Mouse (Mus musculus) liver, embryonic 16.5 days (tissue): ENCODE results near the gene Ltf. TPM values are rescaled to one million over a fixed set of nuclear protein-coding genes. Genes with fewer than 3 reads are reported as not detected.

Experiments
- ATAC-seq: fragments of 200-750 bp; cut with Nextera tagmentation; 2 replicates; pipeline ENCODE4 v1.8.0; 2017; ENCODE audit warnings: low read depth, mild to moderate bottlenecking, moderate number of reproducible peaks, moderate library complexity
- H3K27ac ChIP-seq: fragments of 300-500 bp; sonication (generic); 2 replicates; pipeline ENCODE4 v1.5.1; 2014; ENCODE audit warnings: mild to moderate bottlenecking, low read length
- H3K27me3 ChIP-seq: fragments of 300-500 bp; sonication (generic); 2 replicates; pipeline ENCODE4 v1.6.1; 2014; ENCODE audit warnings: low read depth, low read length, mixed read lengths; ENCODE audit not compliant: control insufficient read depth, insufficient read depth
- H3K36me3 ChIP-seq: fragments of 300-500 bp; sonication (generic); 2 replicates; pipeline ENCODE4 v1.6.1; 2014; ENCODE audit warnings: mild to moderate bottlenecking; ENCODE audit not compliant: control insufficient read depth, insufficient read depth
- H3K4me1 ChIP-seq: fragments of 300-500 bp; sonication (generic); 2 replicates; pipeline ENCODE4 v1.6.1; 2014; ENCODE audit warnings: low read depth, low read length, mixed read lengths; ENCODE audit not compliant: control insufficient read depth
- H3K4me2 ChIP-seq: fragments of 300-500 bp; sonication (generic); 2 replicates; pipeline ENCODE4 v1.6.1; 2014; ENCODE audit warnings: low read depth, low read length, mixed read lengths
- H3K4me3 ChIP-seq: fragments of 300-500 bp; sonication (generic); 2 replicates; pipeline ENCODE4 v1.5.1; 2014; ENCODE audit warnings: low read depth, mild to moderate bottlenecking, low read length
- H3K9ac ChIP-seq: fragments of 300-500 bp; sonication (generic); 2 replicates; pipeline ENCODE4 v1.6.1; 2014; ENCODE audit warnings: low read depth, low read length
- H3K9me3 ChIP-seq: fragments of 300-500 bp; sonication (generic); replicated peaks from 2 replicates; pipeline ENCODE4 v1.6.1; 2016; ENCODE audit warnings: low read length; ENCODE audit not compliant: control insufficient read depth
- WGBS: fragments of 180-500 bp; shearing (Covaris S2); extraction: QIAGEN DNeasy Blood & Tissue Kit; methylation state at CpG from one replicate; pipeline ENCODE4 v1.1.7; 2014; ENCODE audit not compliant: insufficient replicate concordance; 5-methylcytosine and 5-hydroxymethylcytosine counted together
- polyA plus RNA-seq: library from polyadenylated mRNA; unstranded; fragments of >200 nt; fragmentation: Nextera tagmentation; extraction: Ambion mirVana; gene quantifications from 2 replicates; pipeline ENCODE4 v1.2.1, GENCODE M21; 2015

The Ltf gene
- polyA plus RNA-seq, 1 experiment from 2014 or later = 211 TPM

- peak overlapping the region; percentile 26 for H3K4me2 ChIP-seq
- ATAC-seq = no peak
- no peaks in the 10 kb centered on the region for H3K9me3 ChIP-seq
- H3K4me1 ChIP-seq = peaks cover 35% of the 10 kb centered on the region
- H3K9ac ChIP-seq = peak overlapping the region; percentile 12; the same call in 1 of the 2 replicates
- WGBS = 22% methylated on average over 10 of the region's 10 CpGs
- H3K27ac ChIP-seq = no peak overlapping the region
- no peaks in the 10 kb centered on the region for H3K27me3 ChIP-seq
- H3K36me3 ChIP-seq = 0 out of 2 replicates have a peak, but pooled peaks cover 3% of the 10 kb centered on the region
- H3K4me3 ChIP-seq = no peak overlapping the region; the same call in 1 of the 2 replicates
Measured at GRCm38 (mm10) chr9:111058943-111059556, 40.0 kb downstream of the Ltf start.

GRCm38 (mm10) chr9:111062840-111063239 is 43.8 kb downstream of the Ltf start:
- Histone ChIP-seq H3K9me3 (no peaks in the 10 kb centered on the region), H3K36me3 (no peaks in the 10 kb centered on the region), H3K27me3 (no peaks in the 10 kb centered on the region), H3K4me3 (no peak overlapping the region), H3K27ac (no peak overlapping the region), H3K4me1 (peaks cover 19% of the 10 kb centered on the region), H3K4me2 (no peak overlapping the region), H3K9ac (no peak overlapping the region)
- 69% methylated on average over 5 of the region's 5 CpGs for WGBS
- ATAC-seq = no peak

- Histone ChIP-seq H3K27ac (no peak overlapping the region), H3K9ac (no peak overlapping the region), H3K4me2 (no peak overlapping the region), H3K27me3 (no peaks in the 10 kb centered on the region), H3K4me1 (no peaks in the 10 kb centered on the region; the same call in 1 of the 2 replicates), H3K36me3 (no peaks in the 10 kb centered on the region), H3K4me3 (no peak overlapping the region), H3K9me3 (no peaks in the 10 kb centered on the region)
- no peak; the same call in 1 of the 2 replicates for ATAC-seq
- WGBS = 44% methylated on average over 4 of the region's 4 CpGs
Measured at GRCm38 (mm10) chr9:111067052-111067451, 48.0 kb downstream of the Ltf start.

GRCm38 (mm10) chr9:111070546-111070961 is 51.5 kb downstream of the Ltf start:
- Histone ChIP-seq H3K27me3 (no peaks in the 10 kb centered on the region), H3K4me3 (no peak overlapping the region), H3K36me3 (no peaks in the 10 kb centered on the region), H3K27ac (no peak overlapping the region), H3K9me3 (no peaks in the 10 kb centered on the region), H3K4me2 (no peak overlapping the region), H3K9ac (no peak overlapping the region), H3K4me1 (no peaks in the 10 kb centered on the region)
- 0 out of 2 replicates have a peak, but pooled peaks have one; percentile 56 for ATAC-seq
- WGBS = 5% methylated on average over 4 of the region's 4 CpGs

- Histone ChIP-seq H3K4me2 (no peak overlapping the region), H3K9me3 (no peaks in the 10 kb centered on the region), H3K4me1 (no peaks in the 10 kb centered on the region), H3K9ac (no peak overlapping the region), H3K4me3 (no peak overlapping the region), H3K27me3 (no peaks in the 10 kb centered on the region; the same call in 1 of the 2 replicates), H3K36me3 (no peaks in the 10 kb centered on the region), H3K27ac (no peak overlapping the region)
- WGBS = 26% methylated on average over 7 of the region's 7 CpGs
- no peak for ATAC-seq
Measured at GRCm38 (mm10) chr9:111072175-111072574, 53.1 kb downstream of the Ltf start.

- H3K9me3 ChIP-seq = no peaks in the 10 kb centered on the region
- no peak overlapping the region for H3K27ac ChIP-seq
- H3K36me3 ChIP-seq = no peaks in the 10 kb centered on the region
- no peak overlapping the region for H3K4me2 ChIP-seq
- H3K9ac ChIP-seq = no peak overlapping the region
- no peak overlapping the region for H3K4me3 ChIP-seq
- H3K27me3 ChIP-seq = no peaks in the 10 kb centered on the region; the same call in 1 of the 2 replicates
- 60% methylated on average over 4 of the region's 4 CpGs for WGBS
- H3K4me1 ChIP-seq = no peaks in the 10 kb centered on the region
- ATAC-seq = no peak
Measured at GRCm38 (mm10) chr9:111072971-111073370, 53.9 kb downstream of the Ltf start.

GRCm38 (mm10) chr9:111077745-111078144 is 58.7 kb downstream of the Ltf start:
- Histone ChIP-seq H3K27me3 (no peaks in the 10 kb centered on the region; the same call in 1 of the 2 replicates), H3K4me2 (no peak overlapping the region), H3K9ac (no peak overlapping the region), H3K9me3 (no peaks in the 10 kb centered on the region), H3K4me3 (no peak overlapping the region), H3K4me1 (no peaks in the 10 kb centered on the region), H3K36me3 (no peaks in the 10 kb centered on the region), H3K27ac (no peak overlapping the region)
- 50% methylated on average over 5 of the region's 5 CpGs for WGBS
- ATAC-seq = no peak

GRCm38 (mm10) chr9:111080801-111081200 is 61.7 kb downstream of the Ltf start:
- no peaks in the 10 kb centered on the region for H3K9me3 ChIP-seq
- no peak overlapping the region for H3K4me2 ChIP-seq
- no peaks in the 10 kb centered on the region for H3K4me1 ChIP-seq
- H3K27me3 ChIP-seq = no peaks in the 10 kb centered on the region; the same call in 1 of the 2 replicates
- H3K36me3 ChIP-seq = no peaks in the 10 kb centered on the region
- no peak for ATAC-seq
- 65% methylated on average over 8 of the region's 8 CpGs for WGBS
- no peak overlapping the region for H3K9ac ChIP-seq
- H3K4me3 ChIP-seq = no peak overlapping the region
- no peak overlapping the region for H3K27ac ChIP-seq

- no peak for ATAC-seq
- Histone ChIP-seq H3K4me1 (no peaks in the 10 kb centered on the region), H3K27me3 (no peaks in the 10 kb centered on the region), H3K9me3 (no peaks in the 10 kb centered on the region), H3K4me3 (no peak overlapping the region), H3K9ac (no peak overlapping the region), H3K4me2 (no peak overlapping the region), H3K36me3 (no peaks in the 10 kb centered on the region), H3K27ac (no peak overlapping the region)
- 59% methylated on average over 5 of the region's 5 CpGs for WGBS
Measured at GRCm38 (mm10) chr9:111081765-111082164, 62.7 kb downstream of the Ltf start.
